In genomic region chr11:57673977-57674687, GRCm38 (mm10) we compare ENCODE assay signal across 8 mouse cellular contexts. TPM values are rescaled to one million over a fixed set of nuclear protein-coding genes. Genes with fewer than 3 reads are reported as not detected.
DNase-seq lines count a peak whose midpoint lies in the region; ATAC-seq lines count a peak whose summit lies in the region.

No protein-coding gene starts in this region.

- peaks cover 15% of the 10 kb centered on the region for H3K4me1 ChIP-seq in hindbrain, embryonic 12.5 days
- peaks cover 54% of the 10 kb centered on the region for H3K4me1 ChIP-seq in limb, embryonic 12.5 days (replicated peaks)

- DNase-seq in kidney, adult 18-20 months, result peak; percentile 50
- DNase-seq in kidney, adult 11 months, result no peak
- no peak for DNase-seq in thymus, postnatal 10 days (ENCODE audit: low spot score in 2 of 2)
- no peak for DNase-seq in yolk sac, embryonic 10.5 days (ENCODE audit: low spot score)

- no peaks in the 10 kb centered on the region for H3K9me3 ChIP-seq in hindbrain, embryonic 12.5 days (replicated peaks)
- H3K9me3 ChIP-seq in limb, embryonic 12.5 days, result no peaks in the 10 kb centered on the region

- H3K27ac ChIP-seq in hindbrain, embryonic 12.5 days, result peak overlapping the region; percentile 55
- peak overlapping the region; percentile 86 for H3K27ac ChIP-seq in limb, embryonic 12.5 days

- no peak overlapping the region for H3K4me3 ChIP-seq in hindbrain, embryonic 12.5 days
- H3K4me3 ChIP-seq in limb, embryonic 12.5 days (replicated peaks), result no peak overlapping the region

- ATAC-seq in common myeloid progenitor, adult 5-6 weeks (replicated peaks; ENCODE audit: low read depth, poor library complexity, severe bottlenecking), result 0 out of 2 replicates have a peak, but pooled peaks have one; percentile 13
- no peak for ATAC-seq in hindbrain, embryonic 12.5 days (ENCODE audit: low FRiP score)
- ATAC-seq in limb, embryonic 12.5 days (ENCODE audit: insufficient number of reproducible peaks, insufficient read depth, low FRiP score, low TSS enrichment, low read depth), result no peak
- ATAC-seq in activated CD4-positive, CD25-positive, alpha-beta regulatory T cell, adult 4 months, result no peak

- H3K27me3 ChIP-seq in hindbrain, embryonic 12.5 days, result no peaks in the 10 kb centered on the region
- no peaks in the 10 kb centered on the region for H3K27me3 ChIP-seq in limb, embryonic 12.5 days

- WGBS in hindbrain, embryonic 12.5 days, result 64% methylated on average over 12 of the region's 12 CpGs
- WGBS in limb, embryonic 12.5 days, result 62% methylated on average over 12 of the region's 12 CpGs

- no peaks in the 10 kb centered on the region for H3K36me3 ChIP-seq in hindbrain, embryonic 12.5 days
- peaks cover 3% of the 10 kb centered on the region; the same call in 1 of the 2 replicates for H3K36me3 ChIP-seq in limb, embryonic 12.5 days

- H3K4me2 ChIP-seq in hindbrain, embryonic 12.5 days (replicated peaks), result no peak overlapping the region
- no peak overlapping the region for H3K4me2 ChIP-seq in limb, embryonic 12.5 days

- H3K9ac ChIP-seq in hindbrain, embryonic 12.5 days, result 0 out of 2 replicates have a peak overlapping the region, but pooled peaks have one; percentile 15
- no peak overlapping the region for H3K9ac ChIP-seq in limb, embryonic 12.5 days (replicated peaks)

RNA-seq across cellular contexts. Expression of gene Galnt10, which starts 28.9 kb away (rescaled TPM):
- 9.2 and 15.1 TPM in 2 replicates for total RNA-seq in common myeloid progenitor, adult 5-6 weeks (2017)
- polyA plus RNA-seq in hindbrain, embryonic 12.5 days (2016; fragmentation: Nextera tagmentation; extraction: Ambion mirVana), result 31.1 and 31.4 TPM in 2 replicates
- polyA plus RNA-seq in limb, embryonic 12.5 days (2016; fragmentation: Nextera tagmentation; extraction: Ambion mirVana), result 31.4 and 35.0 TPM in 2 replicates
- polyA plus RNA-seq in activated CD4-positive, CD25-positive, alpha-beta regulatory T cell, adult 4 months (2017; shearing (Covaris generic)), result 1 to 10 TPM; 4.1 to 7.6 TPM
